ENCODE assay signal across 8 mouse cellular contexts in the genomic region with DNA sequence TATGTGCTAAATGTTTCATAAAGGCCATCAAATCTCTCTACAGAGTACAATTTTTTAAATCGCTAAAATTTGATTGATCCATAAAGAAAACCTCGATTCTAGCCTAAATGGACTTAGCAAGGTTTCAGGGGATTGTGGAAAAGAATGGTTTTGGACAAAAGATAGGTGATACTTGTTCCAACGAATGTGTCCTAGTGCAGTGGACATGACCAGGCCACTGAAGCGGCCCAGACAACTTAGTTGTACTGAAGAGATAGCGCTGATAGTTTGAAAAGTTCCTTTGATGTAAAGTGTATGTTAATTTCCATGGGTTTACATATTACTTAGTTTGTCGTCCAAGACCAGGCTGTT. TPM values are rescaled to one million over a fixed set of nuclear protein-coding genes. Genes with fewer than 3 reads are reported as not detected.
DNase-seq lines count a peak whose midpoint lies in the region; ATAC-seq and TF ChIP-seq lines count a peak whose summit lies in the region.

No protein-coding gene starts in this region.

- peaks cover 10% of the 10 kb centered on the region for H3K4me1 ChIP-seq in heart, embryonic 12.5 days (replicated peaks)
- H3K4me1 ChIP-seq in E14TG2a.4 (replicated peaks; ENCODE audit: low read depth, low read length): peaks cover 29% of the 10 kb centered on the region
- peaks cover 5% of the 10 kb centered on the region for H3K4me1 ChIP-seq in forebrain, embryonic 14.5 days (ENCODE audit: control insufficient read depth, insufficient read depth, low read length)
- H3K4me1 ChIP-seq in liver, embryonic 16.5 days (ENCODE audit: control insufficient read depth, low read depth, low read length): peaks cover 11% of the 10 kb centered on the region

- H3K4me3 ChIP-seq in heart, embryonic 12.5 days: peak overlapping the region; percentile 99
- peak overlapping the region; percentile 100 for H3K4me3 ChIP-seq in E14TG2a.4 (replicated peaks; ENCODE audit: low read length)
- H3K4me3 ChIP-seq in forebrain, embryonic 14.5 days (ENCODE audit: low read depth, low read length): peak overlapping the region; percentile 94
- H3K4me3 ChIP-seq in liver, embryonic 16.5 days (ENCODE audit: low read depth, low read length): peak overlapping the region; percentile 94

- H3K9ac ChIP-seq in heart, embryonic 12.5 days: peak overlapping the region; percentile 82
- H3K9ac ChIP-seq in forebrain, embryonic 14.5 days (ENCODE audit: low read length): peak overlapping the region; percentile 76
- peak overlapping the region; percentile 68 for H3K9ac ChIP-seq in liver, embryonic 16.5 days (ENCODE audit: low read depth, low read length)

- H3K27ac ChIP-seq in heart, embryonic 12.5 days (ENCODE audit: poor library complexity, severe bottlenecking): peak overlapping the region; percentile 88
- H3K27ac ChIP-seq in forebrain, embryonic 14.5 days (ENCODE audit: low read depth, low read length): no peak overlapping the region
- H3K27ac ChIP-seq in liver, embryonic 16.5 days (ENCODE audit: low read length): peak overlapping the region; percentile 84

- DNase-seq in heart, postnatal 14 days: no peak
- no peak for DNase-seq in forebrain, embryonic 14.5 days (ENCODE audit: low spot score)
- no peak for DNase-seq in adrenal gland, adult (ENCODE audit: inconsistent age in 2 of 2, low spot score in 1 of 2)
- DNase-seq in ovary, postnatal 36 days (ENCODE audit: low spot score): no peak
- DNase-seq in layer of hippocampus, postnatal 25 days (ENCODE audit: extremely low spot score in 1 of 2, low spot score in 1 of 2): no peak

- intact Hi-C loops in heart, postnatal 14 days (cut with DNase I): loop anchor here (2.0 to 10.0 kb wide), 4 partner anchors 14 to 740 kb away; a partner anchor contains a TSS

- H3K4me2 ChIP-seq in heart, embryonic 12.5 days: peak overlapping the region; percentile 83
- peak overlapping the region; percentile 60 for H3K4me2 ChIP-seq in forebrain, embryonic 14.5 days (ENCODE audit: low read length)
- H3K4me2 ChIP-seq in liver, embryonic 16.5 days (ENCODE audit: low read depth, low read length): peak overlapping the region; percentile 72

- no peaks in the 10 kb centered on the region for H3K36me3 ChIP-seq in heart, embryonic 12.5 days
- H3K36me3 ChIP-seq in E14TG2a.4 (ENCODE audit: insufficient read depth, low read length): peaks cover 11% of the 10 kb centered on the region
- 0 out of 2 replicates have a peak, but pooled peaks cover 3% of the 10 kb centered on the region for H3K36me3 ChIP-seq in forebrain, embryonic 14.5 days (ENCODE audit: control insufficient read depth, insufficient read depth, low read length)
- no peaks in the 10 kb centered on the region for H3K36me3 ChIP-seq in liver, embryonic 16.5 days (ENCODE audit: control insufficient read depth, insufficient read depth)

- 4% methylated on average over 6 of the region's 6 CpGs for WGBS in heart, embryonic 12.5 days
- WGBS in forebrain, embryonic 14.5 days: 12% methylated on average over 6 of the region's 6 CpGs
- 4% methylated on average over 6 of the region's 6 CpGs for whole genome bisulfite sequencing in liver, embryonic 16.5 days (ENCODE audit: insufficient replicate concordance)

- ATAC-seq in heart, embryonic 12.5 days (ENCODE audit: insufficient number of reproducible peaks, low FRiP score): no peak
- no peak for ATAC-seq in forebrain, embryonic 14.5 days
- ATAC-seq in liver, embryonic 16.5 days (ENCODE audit: low read depth): no peak

- no peaks in the 10 kb centered on the region for H3K27me3 ChIP-seq in heart, embryonic 12.5 days (replicated peaks)
- H3K27me3 ChIP-seq in E14TG2a.4 (ENCODE audit: insufficient read depth, low read length): no peaks in the 10 kb centered on the region
- no peaks in the 10 kb centered on the region for H3K27me3 ChIP-seq in forebrain, embryonic 14.5 days (replicated peaks; ENCODE audit: control insufficient read depth, insufficient read depth, low read length)
- no peaks in the 10 kb centered on the region for H3K27me3 ChIP-seq in liver, embryonic 16.5 days (ENCODE audit: control insufficient read depth, insufficient read depth, low read depth, low read length)

- no peak for TF ChIP-seq CTCF in E14TG2a.4 (conservative IDR thresholded peaks at IDR 0.05; ENCODE audit: low read length)

- no peaks in the 10 kb centered on the region for H3K9me3 ChIP-seq in heart, embryonic 12.5 days (replicated peaks)
- no peaks in the 10 kb centered on the region for H3K9me3 ChIP-seq in E14TG2a.4 (ENCODE audit: low read length)
- no peaks in the 10 kb centered on the region for H3K9me3 ChIP-seq in forebrain, embryonic 14.5 days (replicated peaks; ENCODE audit: control insufficient read depth, low read length)
- H3K9me3 ChIP-seq in liver, embryonic 16.5 days (replicated peaks; ENCODE audit: control insufficient read depth, low read length): no peaks in the 10 kb centered on the region

RNA-seq across cellular contexts. Expression of a gene that starts 0.7 kb away (rescaled TPM):
- 16.4 and 17.4 TPM in 2 replicates for polyA plus RNA-seq in heart, embryonic 12.5 days (2016; fragmentation: Nextera tagmentation; extraction: Ambion mirVana)
- total RNA-seq in heart, postnatal 14 days (2021): 10 to 100 TPM; 14.0 to 19.2 TPM
- polyA plus RNA-seq in forebrain, embryonic 14.5 days (2014; fragmentation: Nextera tagmentation; extraction: Ambion mirVana): 9.4 and 11.6 TPM in 2 replicates
- 4.8 and 5.2 TPM in 2 replicates for polyA plus RNA-seq in liver, embryonic 16.5 days (2015; fragmentation: Nextera tagmentation; extraction: Ambion mirVana)
- 10 to 100 TPM; 16.6 to 19.7 TPM for total RNA-seq in layer of hippocampus, postnatal 25 days (2021)

RNA-seq across cellular contexts. Expression of a gene that starts 0.9 kb away (rescaled TPM):
- 23.4 and 25.2 TPM in 2 replicates for polyA plus RNA-seq in heart, embryonic 12.5 days (2016; fragmentation: Nextera tagmentation; extraction: Ambion mirVana)
- 10 to 100 TPM; 22.9 to 25.3 TPM for total RNA-seq in heart, postnatal 14 days (2021)
- 32.0 and 40.4 TPM in 2 replicates for polyA plus RNA-seq in forebrain, embryonic 14.5 days (2014; fragmentation: Nextera tagmentation; extraction: Ambion mirVana)
- 8.6 and 9.9 TPM in 2 replicates for polyA plus RNA-seq in liver, embryonic 16.5 days (2015; fragmentation: Nextera tagmentation; extraction: Ambion mirVana)
- total RNA-seq in layer of hippocampus, postnatal 25 days (2021): 10 to 100 TPM; 87.0 to 99.3 TPM
